Mouse (Mus musculus) lung, postnatal 0 days (tissue): ENCODE measurements around the gene Map3k14.

Source experiments
- CTCF ChIP-seq: IDR thresholded peaks from 2 replicates; pipeline ENCODE4 v1.5.1; 2016; ENCODE audit warnings: antibody characterized with exemption, mild to moderate bottlenecking
- EP300 ChIP-seq: IDR thresholded peaks from 2 replicates; pipeline ENCODE4 v1.6.1; 2016; ENCODE audit warnings: antibody characterized with exemption, mild to moderate bottlenecking, control low read depth

DNA sequence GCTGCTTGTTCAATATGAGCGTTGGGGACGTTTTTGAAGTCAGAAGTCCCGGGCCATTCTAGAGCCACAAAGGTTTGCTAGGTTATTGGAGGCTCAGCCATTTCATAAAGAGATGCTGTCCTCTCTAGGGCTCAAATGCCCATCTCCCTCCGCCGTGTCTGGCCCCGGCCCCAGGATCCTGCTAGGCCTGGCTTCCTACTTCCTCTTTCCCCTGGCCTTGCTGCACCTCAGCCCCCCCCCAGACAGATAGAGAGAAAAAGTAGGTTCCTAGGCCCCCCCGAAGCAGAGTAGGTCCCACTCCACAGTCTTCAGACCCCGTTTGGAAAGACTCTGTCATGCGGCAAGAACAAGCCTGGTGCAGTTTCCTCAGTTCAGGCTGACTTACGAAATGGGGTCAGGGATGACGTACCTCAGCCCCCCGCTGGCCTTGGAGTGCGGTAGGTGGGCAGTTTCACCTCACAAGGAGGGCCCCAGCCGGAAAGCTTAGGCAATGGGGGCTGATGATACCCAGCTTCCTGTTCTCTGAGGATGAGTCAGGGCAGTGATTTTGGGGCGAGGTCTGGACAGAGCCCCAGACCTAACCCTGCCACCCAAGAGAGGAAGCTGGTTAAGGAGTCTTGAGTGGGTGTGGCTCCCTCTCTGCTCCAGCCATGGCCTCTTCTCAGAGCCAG lies 89.3 kb downstream of the Map3k14 start:
- TF ChIP-seq EP300 = no peak
- no peak for TF ChIP-seq CTCF
